Mouse (Mus musculus) layer of hippocampus, postnatal 25 days (tissue): ENCODE measurements around the gene Optn. TPM values are rescaled to one million over a fixed set of nuclear protein-coding genes. Genes with fewer than 3 reads are reported as not detected.

Experiments used
- DNase-seq, 2 experiments: peaks; one replicate each; pipeline ENCODE4 v3.0.0; 2022; ENCODE audit warnings: mixed read lengths in 2 of 2, low spot score in 1 of 2; ENCODE audit errors: extremely low spot score in 1 of 2
- total RNA-seq, 2 experiments: library from RNA; stranded (reverse); gene quantifications; 2 replicates each; pipeline ENCODE4 v1.2.3; 2021

Optn gene
- total RNA-seq, 2 experiments from 2014 or later, result 14.2 to 14.6 TPM

DNA sequence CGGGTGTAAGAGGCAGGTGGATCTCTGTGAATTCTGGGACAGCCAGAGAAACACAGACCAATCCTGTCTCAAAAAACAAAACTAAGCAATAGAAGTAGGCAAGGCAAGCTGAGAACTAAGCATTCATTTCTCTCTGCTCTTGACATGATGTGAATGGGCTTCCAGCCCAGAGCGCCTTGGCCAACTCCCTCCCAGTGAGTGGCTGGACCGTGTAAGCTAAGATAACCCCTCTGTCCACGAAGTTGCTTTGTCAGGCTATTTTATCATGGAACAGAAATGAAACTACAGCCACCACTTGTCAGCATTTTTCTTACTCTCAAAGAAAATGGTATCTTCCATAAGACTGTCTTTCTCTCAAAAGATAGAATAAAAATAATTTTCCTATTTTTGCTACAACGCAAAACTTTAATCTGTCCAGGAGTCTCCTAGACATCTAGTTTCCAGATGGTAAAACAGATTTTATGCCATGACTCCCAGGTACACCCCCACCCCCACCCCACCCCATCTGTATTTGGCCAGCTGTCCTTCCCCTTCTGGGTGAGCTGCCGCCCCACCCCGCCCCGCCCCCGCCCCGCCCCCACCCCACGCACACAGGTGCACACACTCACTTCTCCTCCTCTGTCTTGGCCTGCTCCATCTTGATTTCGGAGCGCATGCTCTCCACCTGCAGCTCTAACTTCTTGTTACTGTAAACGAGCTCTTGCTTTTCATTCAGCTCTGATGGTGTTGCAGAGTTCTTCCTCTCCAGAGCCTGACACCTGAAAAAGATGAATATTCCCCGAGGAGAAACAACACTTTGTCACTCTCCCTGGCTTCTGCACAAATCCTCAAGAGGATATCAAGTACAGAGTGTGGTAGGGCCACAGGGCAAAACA lies 30.1 kb downstream of the Optn start:
- no peak for DNase-seq

DNA sequence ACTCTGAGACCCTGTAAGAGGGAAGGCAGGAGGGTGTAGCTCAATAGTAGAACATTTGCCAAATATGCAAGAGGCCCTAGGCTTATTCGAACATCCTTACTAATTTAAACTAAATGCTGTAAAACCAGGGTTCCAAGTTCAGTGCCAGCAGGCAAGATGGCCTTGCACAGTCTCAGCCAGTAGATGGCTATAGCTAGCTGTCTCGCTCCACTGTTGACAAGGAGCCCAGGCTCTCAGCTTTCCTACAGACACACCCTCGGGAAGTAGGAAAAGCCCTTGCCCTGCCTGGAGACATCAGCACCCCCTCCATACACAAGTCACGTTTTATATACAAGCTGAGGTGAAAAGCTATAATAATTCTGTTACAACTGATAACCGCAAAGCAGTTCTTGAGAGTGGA lies 31.2 kb downstream of the Optn start:
- DNase-seq, result no peak

DNA sequence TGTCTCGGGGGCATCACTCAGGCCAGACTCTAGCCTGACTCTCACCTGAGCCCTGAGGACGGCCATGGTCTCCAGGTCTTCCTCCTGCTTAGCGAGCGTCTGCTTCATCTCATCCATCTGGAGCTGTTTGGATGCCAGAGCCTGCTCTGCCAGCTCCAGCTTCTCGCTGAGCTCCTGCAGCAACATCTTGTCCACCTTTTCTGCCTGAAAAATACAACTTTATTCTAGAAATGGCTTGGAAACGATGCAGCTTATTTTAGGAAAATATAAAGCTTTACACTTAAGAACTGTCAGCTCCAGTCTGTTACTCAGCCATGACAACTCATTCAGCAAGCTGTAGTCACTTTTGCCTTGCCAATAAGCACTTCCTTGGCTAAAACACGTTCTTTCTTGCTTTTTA lies 32.6 kb downstream of the Optn start:
- no peak for DNase-seq

DNA sequence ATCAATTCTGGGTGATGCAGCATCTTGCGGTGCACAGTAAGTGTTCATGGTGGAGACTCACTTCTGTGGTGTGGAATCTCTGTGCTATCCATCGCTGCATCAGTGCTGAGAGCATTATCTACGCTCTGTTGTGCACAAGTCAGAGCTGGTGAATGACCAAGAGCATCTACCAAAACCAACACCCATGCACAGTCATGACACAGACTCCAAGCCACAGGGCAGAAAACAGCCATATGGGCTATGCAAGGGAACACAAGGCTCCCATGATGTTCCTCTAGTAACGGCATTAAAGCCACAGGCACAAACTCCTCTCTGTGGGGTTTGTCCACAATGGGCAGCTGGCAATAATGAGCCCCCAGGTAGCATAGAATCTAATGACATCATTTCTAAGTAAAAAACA lies 34.0 kb downstream of the Optn start:
- DNase-seq, result no peak

DNA sequence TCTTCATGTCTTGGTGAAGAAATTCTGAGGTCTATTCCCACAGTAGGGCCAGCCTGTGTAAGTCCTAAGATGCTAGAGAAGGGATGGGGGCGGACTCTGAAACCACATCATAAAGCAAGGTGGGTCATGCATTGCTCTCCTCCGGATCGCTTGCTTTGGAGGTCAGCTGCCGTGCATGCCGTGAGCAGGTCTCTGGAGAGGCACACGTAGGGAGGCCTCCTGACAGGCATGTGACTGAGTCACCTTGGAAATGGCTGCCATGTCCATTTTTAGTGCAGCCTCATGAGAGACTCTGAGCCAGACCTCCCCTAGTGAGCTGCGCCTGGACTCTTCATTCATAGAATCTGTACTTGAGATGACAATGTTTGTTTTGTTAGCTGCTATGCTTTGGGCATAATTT lies 35.8 kb downstream of the Optn start:
- DNase-seq, result no peak

DNA sequence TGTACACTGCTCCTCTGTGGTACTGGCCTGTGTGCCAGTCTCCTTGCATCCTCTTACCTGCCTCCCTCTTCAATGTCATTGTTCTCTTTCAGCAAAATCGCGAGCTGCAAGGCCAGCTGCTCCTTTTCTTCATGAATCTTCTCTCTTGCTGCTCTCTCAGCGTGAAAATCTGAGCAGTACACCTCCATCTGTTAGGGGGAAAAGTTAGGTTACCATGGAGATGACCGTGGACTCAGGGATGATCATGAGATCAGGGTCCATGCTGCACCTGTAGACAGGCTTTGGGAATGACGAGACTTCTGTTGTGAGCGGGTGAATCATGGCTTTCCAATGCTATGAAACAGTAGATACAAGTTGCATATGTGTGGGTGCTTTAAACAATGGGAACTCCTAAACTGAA lies 36.8 kb downstream of the Optn start:
- DNase-seq, result no peak

DNA sequence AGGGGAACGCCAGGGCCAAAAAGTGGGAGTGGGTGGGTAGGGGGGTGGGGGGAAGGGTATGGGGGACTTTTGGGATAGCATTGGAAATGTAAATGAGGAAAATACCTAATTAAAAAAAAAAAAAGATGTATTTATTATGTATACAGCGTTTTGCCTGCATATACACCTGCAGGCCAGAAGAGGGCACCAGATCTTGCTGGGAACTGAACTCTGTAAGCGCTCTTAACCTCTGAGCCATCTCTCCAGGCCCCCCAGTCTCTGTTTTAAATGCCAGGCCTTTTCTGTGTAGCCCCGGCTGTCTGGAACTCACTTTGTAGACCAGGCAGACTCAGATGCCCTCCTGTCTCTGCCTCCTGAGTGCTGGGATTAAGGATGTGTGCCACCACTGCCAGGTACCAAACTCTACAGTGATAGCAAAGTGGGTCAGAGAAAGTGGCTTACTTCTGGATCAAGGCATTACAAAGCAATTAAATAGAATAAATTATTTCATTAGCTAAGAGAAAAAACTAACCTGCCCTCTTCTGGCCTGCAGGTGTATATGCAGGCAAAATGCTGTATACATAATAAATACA lies 38.6 kb downstream of the Optn start:
- DNase-seq, result no peak

DNA sequence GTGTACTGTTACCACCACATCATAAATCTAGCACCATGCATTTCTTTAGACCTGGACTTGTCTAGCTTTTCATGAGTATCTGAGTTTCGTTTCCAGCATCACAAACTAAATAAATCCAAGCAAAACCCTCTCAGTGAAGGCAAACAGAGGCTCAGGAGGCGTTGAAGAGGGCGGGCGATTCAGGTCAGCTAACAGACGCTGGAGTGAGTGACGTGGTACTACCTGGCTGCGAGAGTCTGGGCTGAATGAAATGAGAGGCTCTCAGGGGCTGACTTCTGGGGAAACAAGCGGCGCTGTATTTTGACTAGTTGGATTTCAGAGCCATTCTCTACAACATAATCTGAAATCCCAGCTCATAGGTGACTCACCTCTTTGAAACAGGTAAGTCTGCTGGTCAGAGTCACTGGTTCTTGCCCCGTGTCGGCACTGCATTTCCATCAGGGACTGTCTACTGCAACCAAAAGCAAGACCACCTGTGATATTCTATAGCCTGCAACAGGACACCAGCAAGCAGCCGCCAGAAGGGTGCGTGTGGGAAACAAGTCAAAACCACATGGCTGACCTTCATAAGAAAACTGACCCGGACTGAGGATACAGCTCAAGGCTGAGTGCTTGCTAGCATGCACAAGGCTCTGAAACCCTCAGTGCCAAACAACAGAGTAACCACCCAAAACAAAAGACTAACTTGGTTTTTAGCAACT lies 40.0 kb downstream of the Optn start:
- no peak for DNase-seq

DNA sequence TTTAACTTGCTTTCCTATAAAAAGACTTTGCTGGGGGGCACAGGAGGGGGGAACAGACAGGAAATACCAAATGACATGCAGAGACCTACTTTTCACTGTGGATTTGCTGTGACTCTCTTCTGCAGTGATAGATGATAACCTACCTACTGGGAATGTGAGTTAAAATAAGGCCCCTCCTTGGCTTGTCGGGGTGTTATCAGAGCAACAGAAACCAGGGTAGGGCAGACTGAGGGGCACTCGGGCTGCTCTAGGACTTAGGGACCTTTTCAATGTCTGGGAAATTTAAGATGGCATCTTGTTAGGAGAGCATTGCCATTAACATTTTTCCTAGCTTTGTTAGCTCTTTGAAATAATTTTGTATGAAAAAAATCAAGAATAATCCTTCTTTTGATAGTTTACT lies 40.6 kb downstream of the Optn start:
- DNase-seq, result no peak

DNA sequence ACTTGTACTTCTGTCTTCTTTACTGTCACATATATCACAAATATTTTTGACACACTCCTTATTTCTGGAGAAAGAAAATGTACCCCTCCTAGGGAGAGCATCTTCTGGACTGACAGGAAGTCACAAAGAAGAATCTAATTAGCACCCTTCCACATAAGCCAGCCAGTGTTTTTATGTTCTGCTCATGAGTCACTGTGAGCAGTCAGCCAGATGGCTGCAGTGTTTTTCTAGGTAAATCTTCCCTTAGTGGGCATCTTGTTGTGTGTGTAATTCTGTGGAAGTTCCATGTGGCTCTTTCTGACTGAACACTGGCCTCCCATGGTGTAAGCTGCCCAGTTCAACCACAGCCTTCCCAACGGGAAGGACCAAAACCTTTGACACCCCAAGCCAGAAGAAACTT lies 44.1 kb downstream of the Optn start:
- DNase-seq, result no peak

DNA sequence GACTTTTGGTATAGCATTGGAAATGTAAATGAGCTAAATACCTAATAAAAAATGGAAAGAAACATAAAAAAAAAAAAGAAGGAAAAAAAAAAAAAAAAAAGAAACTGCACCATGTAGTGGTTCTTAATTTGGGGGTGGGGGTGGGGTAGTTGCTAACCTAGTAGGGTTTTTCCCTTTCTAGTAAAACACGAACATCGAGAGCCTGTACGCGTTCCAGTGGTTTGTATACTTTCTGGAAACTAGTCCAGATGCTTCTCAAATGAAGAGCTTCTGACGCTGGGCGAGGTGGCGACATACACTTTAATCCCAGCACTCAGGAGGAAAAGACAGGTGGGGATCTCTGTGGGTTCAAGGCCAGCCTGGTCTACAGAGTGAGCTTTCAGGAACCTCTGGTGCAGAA lies 46.9 kb downstream of the Optn start:
- no peak for DNase-seq

DNA sequence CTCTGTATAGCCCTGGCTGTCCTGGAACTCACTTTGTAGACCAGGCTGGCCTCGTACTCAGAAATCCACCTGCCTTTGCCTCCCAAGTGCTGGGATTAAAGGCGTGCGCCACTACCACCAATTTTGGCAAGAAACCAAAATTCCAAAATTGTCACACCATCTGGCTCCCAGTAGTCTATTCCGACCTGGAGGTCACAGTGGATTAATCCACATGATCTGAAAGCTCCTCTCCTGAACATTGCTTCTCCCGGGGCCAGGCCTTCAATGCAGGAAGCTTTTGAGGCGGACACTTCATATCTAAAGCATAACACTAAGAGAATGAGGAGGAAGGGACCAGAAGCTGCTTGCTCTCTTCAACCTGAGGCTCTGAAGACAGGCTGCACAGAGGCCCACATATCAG lies 48.3 kb downstream of the Optn start:
- DNase-seq, result no peak

DNA sequence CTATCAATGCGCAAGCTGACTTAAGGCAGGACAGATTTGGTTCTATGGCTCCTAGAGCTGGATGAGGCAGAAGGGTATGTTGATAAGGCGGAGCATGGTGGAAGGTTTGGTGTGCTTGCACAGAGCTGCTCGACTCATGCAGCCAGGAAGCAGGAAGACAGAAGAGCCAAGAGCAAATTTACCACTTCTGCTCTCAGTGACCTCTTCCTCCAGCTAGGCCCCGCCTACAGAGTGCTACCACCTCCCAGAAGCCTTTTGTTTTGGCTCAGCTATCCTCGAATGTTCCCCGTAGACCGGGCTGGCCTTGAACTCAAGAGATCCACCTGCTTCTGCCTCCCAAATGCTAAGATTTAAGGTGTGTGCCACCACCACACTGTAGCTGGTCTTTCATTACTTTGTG lies 49.2 kb downstream of the Optn start:
- no peak for DNase-seq

DNA sequence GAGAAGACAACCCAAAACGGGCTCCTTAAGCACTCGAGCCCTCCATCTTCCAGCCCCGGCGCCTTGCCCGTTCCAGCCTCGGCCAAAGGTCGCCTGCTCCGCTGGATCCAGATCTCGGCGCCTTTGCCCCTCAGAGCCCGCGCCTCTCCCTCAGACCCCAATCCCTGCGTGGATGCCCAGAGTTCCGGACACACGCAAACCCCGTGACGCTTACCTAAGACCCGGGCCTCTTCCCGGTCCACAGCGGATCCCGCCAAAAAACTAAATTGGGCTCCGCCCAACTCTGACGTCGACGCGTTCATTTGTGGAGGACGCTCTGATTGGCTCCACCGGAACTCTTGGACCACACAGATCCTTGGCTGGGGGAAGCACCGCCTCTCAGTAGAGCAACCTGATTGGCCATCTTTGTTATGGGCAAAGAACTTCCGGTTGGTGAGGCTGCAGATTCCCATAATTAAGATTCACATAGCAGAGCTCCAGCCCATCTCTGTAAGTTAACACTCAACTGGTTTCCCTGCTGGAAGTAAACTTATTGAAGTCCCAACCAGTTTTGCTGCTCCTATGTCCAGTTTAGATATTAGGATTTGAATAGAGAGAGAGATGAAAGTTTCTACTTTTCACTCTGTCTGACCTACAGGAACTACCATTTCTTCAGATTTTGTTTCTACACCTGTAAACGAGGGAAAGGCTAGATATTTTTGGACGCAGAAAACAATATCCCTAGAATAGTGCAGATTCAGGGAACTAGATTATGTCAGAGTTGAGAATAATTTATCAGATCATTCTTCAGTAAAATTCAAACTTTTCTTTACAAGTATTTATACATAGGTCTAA lies 51.1 kb downstream of the Optn start, which contains the start of gene Mcm10:
Mcm10 (minus strand) TSS at position 301 of the 834 bp plus-strand sequence.
- DNase-seq, result peak; percentile 79 to 88

DNA sequence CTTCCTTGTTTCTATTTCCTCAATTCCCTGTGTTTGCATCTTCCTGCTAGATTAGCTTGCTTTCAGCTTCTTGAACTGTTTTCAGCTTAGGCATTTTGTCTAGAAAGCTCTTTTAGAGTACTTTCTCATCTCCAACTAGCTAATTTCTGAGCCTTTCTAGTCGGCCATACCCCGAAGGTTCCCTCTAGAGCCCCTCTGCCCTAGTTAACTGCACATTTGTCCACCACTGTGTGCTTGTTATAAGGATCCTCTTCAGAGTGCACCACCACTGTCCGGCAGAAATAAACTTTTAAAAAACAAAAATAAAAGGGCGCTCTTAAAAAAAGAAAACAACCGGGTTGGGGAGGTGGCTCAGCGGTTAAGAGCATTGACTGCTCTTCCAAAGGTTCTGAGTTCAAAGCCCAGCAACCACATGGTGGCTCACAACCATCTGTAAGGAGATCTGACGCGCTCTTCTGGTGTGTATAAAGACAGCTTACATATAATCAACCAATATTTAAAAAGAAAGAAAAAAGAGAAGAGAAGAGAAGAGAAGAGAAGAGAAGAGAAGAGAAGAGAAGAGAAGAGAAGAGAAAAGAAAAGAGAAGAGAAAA lies 51.9 kb downstream of the Optn start:
- no peak for DNase-seq

DNA sequence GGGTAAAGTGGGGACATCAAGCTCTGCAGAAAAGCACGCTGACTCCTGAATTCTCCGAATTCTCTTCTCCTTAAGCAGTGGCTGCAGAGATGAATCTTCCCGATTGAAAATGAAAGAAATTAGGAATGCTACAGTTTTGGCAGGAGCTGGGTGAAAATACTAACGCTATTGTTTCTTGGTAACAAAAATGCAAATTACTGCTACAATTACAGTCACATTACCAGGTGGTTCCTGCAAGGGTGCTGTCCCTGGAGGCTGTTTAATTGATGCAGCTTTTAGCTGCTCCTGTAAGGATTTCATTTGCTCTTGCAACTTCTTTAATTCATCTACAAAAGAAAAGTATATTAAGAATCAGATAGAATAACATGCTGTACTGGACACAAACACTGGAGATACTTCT lies 56.7 kb downstream of the Optn start:
- DNase-seq, result no peak

DNA sequence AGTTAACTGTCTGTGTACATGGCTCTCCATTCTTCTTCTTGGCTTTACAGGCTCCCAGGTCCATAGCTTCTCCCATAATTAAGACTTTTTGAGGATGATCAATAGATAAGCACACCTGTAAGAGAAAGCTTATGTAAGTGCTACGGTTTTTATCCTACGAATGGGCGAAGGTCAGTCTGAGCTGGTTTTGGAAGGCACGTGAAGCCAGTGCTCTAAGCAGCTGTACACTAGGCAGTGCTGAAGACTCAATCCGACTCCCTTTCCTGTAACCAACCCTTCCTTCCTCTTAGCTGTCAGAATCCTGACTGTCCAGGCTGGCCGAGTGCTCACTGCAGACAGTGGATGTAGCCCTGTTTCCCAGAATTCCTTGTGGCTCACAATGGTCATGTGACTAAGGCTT lies 62.6 kb downstream of the Optn start:
- DNase-seq, result no peak

DNA sequence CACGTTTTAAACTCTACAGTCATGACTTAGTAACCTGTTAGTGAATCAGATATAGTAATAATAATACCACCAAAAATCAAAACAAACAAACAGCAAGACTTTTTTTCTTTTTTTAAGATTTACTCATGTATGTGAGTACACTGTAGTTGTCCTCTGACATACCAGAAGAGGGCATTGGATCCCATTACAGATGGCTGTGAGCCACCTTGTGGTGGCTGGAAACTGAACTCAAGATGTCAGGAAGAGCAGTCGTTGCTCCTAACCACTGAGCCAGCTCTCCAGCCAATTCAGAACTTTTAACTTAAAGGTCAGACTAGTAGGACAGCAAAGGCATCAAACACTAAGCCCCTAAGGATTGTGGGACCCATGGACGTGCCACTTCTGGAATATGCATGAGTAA lies 64.9 kb downstream of the Optn start:
- DNase-seq, result no peak

DNA sequence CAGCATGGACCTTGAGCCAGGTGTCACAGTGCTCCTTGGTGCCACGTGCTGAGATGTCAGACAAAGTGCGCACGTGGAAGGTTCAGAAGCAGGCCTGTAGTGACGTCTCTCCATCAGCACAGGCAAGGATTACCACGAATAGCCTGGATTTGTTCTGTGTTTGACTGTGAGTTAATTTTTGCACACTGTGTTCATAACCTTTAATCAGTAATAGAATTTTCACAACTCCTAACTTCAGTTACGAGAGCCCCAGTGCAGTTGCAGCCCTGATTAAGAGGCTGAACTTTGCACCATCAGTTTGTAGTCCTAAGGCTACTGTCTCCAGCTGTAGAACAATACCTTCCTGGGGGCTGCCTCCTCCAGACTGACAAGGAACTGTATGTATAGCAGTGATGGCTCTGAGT lies 67.4 kb downstream of the Optn start:
- no peak for DNase-seq

DNA sequence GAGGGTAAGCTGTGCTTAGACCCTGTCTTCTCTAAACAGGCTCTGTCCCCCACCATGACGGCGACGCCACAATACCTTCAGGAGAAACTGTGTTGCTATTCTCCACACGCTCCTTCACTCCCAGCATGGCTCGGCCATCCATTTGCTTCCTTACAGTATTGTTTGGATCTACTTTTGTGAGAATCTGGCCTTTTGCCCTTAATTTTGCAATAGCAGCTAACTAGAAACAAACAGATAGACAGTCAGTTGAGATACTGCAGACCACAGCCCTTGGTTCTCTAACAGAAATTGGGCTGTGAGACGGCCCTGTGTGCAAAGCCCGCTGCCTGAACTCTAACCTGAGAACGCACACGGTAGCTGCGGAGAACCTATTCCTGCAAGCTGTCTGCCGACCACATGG lies 68.2 kb downstream of the Optn start:
- no peak for DNase-seq
